Mouse (Mus musculus): ENCODE data around the gene Spns3.

GRCm38 (mm10) chr11:72569671-72570318, 19.5 kb upstream of the Spns3 start:
- TF ChIP-seq CTCF (IDR thresholded peaks at IDR 0.05; ENCODE audit: insufficient read depth, low read depth, low read length) (no peak), POLR2A (IDR thresholded peaks at IDR 0.05; ENCODE audit: insufficient read depth, low read depth, low read length) (no peak)

Measured in olfactory bulb, adult 2 months (tissue).